Mouse (Mus musculus) CH12.LX (cell line): ENCODE results near the gene Krt9. TPM values are rescaled to one million over a fixed set of nuclear protein-coding genes. Genes with fewer than 3 reads are reported as not detected.

Experiments used
- DNase-seq: peaks from one replicate; pipeline ENCODE4 v3.0.0-alpha.2; 2013; ENCODE audit errors: extremely low read depth
- H3K27ac ChIP-seq: 2 replicates; pipeline ENCODE4 v1.5.1; 2012; ENCODE audit warnings: low read depth, mild to moderate bottlenecking, control low read depth, moderate library complexity; ENCODE audit not compliant: insufficient read depth
- H3K27me3 ChIP-seq: replicated peaks from 2 replicates; pipeline ENCODE3; 2012; ENCODE audit warnings: inconsistent platforms
- H3K36me3 ChIP-seq, 2 experiments: replicated peaks in 1 of 2; 2 replicates each; pipeline versions ENCODE3 to v1.6.1; 2012; ENCODE audit warnings: inconsistent platforms in 1 of 2, low read length in 1 of 2, mild to moderate bottlenecking in 1 of 2, mixed read lengths in 1 of 2, moderate library complexity in 1 of 2; ENCODE audit not compliant: control insufficient read depth in 1 of 2, insufficient read depth in 1 of 2
- H3K4me1 ChIP-seq, 2 experiments: 2 replicates each; pipeline ENCODE4 v1.6.1; 2012; ENCODE audit warnings: inconsistent platforms in 1 of 2, moderate library complexity in 1 of 2; ENCODE audit not compliant: insufficient read depth in 2 of 2, control insufficient read depth in 1 of 2
- H3K4me2 ChIP-seq: 2 replicates; pipeline ENCODE4 v1.6.1; 2012; ENCODE audit warnings: low read depth, mild to moderate bottlenecking, control low read depth; ENCODE audit not compliant: poor library complexity, insufficient read depth, severe bottlenecking
- H3K4me3 ChIP-seq, 3 experiments: fragments of 150-350 bp in 1 of 3; sonication (generic) in 1 of 3; replicated peaks in 1 of 3; 2 replicates each; pipeline versions ENCODE3 to v1.5.1; 2011 to 2012; ENCODE audit warnings: low read depth in 2 of 3, low read length in 2 of 3, mild to moderate bottlenecking in 2 of 3, moderate library complexity in 2 of 3, control low read depth in 1 of 3, improper control_type of control experiment in 1 of 3, inconsistent platforms in 1 of 3, mixed read lengths in 1 of 3; ENCODE audit not compliant: poor library complexity in 1 of 3
- H3K79me2 ChIP-seq: replicated peaks from 2 replicates; pipeline ENCODE4 v1.6.1; 2012; ENCODE audit warnings: mild to moderate bottlenecking, moderate library complexity; ENCODE audit not compliant: control insufficient read depth, poor library complexity, insufficient read depth, severe bottlenecking; ENCODE audit errors: extremely low read depth
- H3K9ac ChIP-seq: 2 replicates; pipeline ENCODE4 v1.6.1; 2012; ENCODE audit warnings: low read depth, mild to moderate bottlenecking, control low read depth, moderate library complexity; ENCODE audit not compliant: insufficient read depth
- H3K9me3 ChIP-seq: replicated peaks from 2 replicates; pipeline ENCODE3; 2012; ENCODE audit warnings: low read length, inconsistent platforms, mixed read lengths
- CHD1 ChIP-seq: IDR thresholded peaks from 2 replicates; pipeline ENCODE4 v1.6.1; 2012; ENCODE audit warnings: low read depth, low read length, improper control_type of control experiment, inconsistent platforms
- ELF1 ChIP-seq: IDR thresholded peaks from 2 replicates; pipeline ENCODE4 v1.6.1; 2014; ENCODE audit warnings: low read depth, mild to moderate bottlenecking, inconsistent platforms, low read length, improper control_type of control experiment
- EP300 ChIP-seq: IDR thresholded peaks from 2 replicates; pipeline ENCODE4 v1.6.1; 2011; ENCODE audit warnings: low read length, improper control_type of control experiment
- JUN ChIP-seq: IDR thresholded peaks from 2 replicates; pipeline ENCODE4 v1.6.1; 2011; ENCODE audit warnings: low read depth, mild to moderate bottlenecking, low read length, improper control_type of control experiment, moderate library complexity; ENCODE audit not compliant: insufficient read depth
- MAFK ChIP-seq: IDR thresholded peaks from 2 replicates; pipeline ENCODE4 v1.6.1; 2011; ENCODE audit warnings: low read length, improper control_type of control experiment; ENCODE audit not compliant: insufficient replicate concordance
- MAZ ChIP-seq: IDR thresholded peaks from 2 replicates; pipeline ENCODE4 v1.6.1; 2012; ENCODE audit warnings: low read depth, mild to moderate bottlenecking, inconsistent platforms, low read length, improper control_type of control experiment, moderate library complexity
- MEF2A ChIP-seq: IDR thresholded peaks from 2 replicates; pipeline ENCODE4 v1.6.1; 2014; ENCODE audit warnings: low read depth, mild to moderate bottlenecking, inconsistent platforms, low read length, improper control_type of control experiment, borderline replicate concordance
- MYC ChIP-seq: IDR thresholded peaks from 2 replicates; pipeline ENCODE4 v1.6.1; 2011; ENCODE audit warnings: low read depth, mild to moderate bottlenecking, improper control_type of control experiment, low read length
- NELFE ChIP-seq: IDR thresholded peaks from 2 replicates; pipeline ENCODE4 v1.6.1; 2011; ENCODE audit warnings: low read depth, low read length, improper control_type of control experiment
- RAD21 ChIP-seq: IDR thresholded peaks from 2 replicates; pipeline ENCODE4 v1.6.1; 2011; ENCODE audit warnings: low read depth, mild to moderate bottlenecking, low read length, improper control_type of control experiment, moderate library complexity
- RCOR1 ChIP-seq: conservative IDR thresholded peaks from 2 replicates; pipeline ENCODE4 v1.6.1; 2012; ENCODE audit warnings: low read depth, mild to moderate bottlenecking, inconsistent platforms, low read length, improper control_type of control experiment
- TBP ChIP-seq: conservative IDR thresholded peaks from 2 replicates; pipeline ENCODE4 v1.6.1; 2011; ENCODE audit warnings: low read depth, low read length, improper control_type of control experiment
- UBTF ChIP-seq: IDR thresholded peaks from 2 replicates; pipeline ENCODE4 v1.6.1; 2012; ENCODE audit warnings: low read depth, mild to moderate bottlenecking, inconsistent platforms, low read length, improper control_type of control experiment, moderate library complexity
- ZMIZ1 ChIP-seq: IDR thresholded peaks from 2 replicates; pipeline ENCODE4 v1.6.1; 2012; ENCODE audit warnings: low read depth, mild to moderate bottlenecking, inconsistent platforms, low read length, improper control_type of control experiment
- dilution Hi-C: fragments of 300-500 bp; cut with MboI; formaldehyde crosslinking; loops from 2 replicates; pipeline ENCODE4 v1.14.3; 2020; ENCODE audit warnings: low sequenced_read_pairs; ENCODE audit not compliant: extremely low pct_unique_long_range_greater_than_20kb, extremely low pct_ligation_motif_present
- in situ Hi-C: fragments of 300-500 bp; cut with MboI; formaldehyde crosslinking; loops from 3 replicates; pipeline ENCODE4 v1.14.3; 2019; ENCODE audit warnings: low sequenced_read_pairs, low pct_ligation_motif_present, low pct_unique_long_range_greater_than_20kb, mixed read lengths
- polyA plus RNA-seq: library from polyadenylated mRNA; unstranded; fragments of >175 nt; gene quantifications from 2 replicates; pipeline ENCODE4 v1.2.1, GENCODE M21; 2012; ENCODE audit warnings: low read depth; ENCODE audit not compliant: insufficient read length
- total RNA-seq, 2 experiments: library from RNA; depleted of rRNA; stranded (reverse); fragments of 300-350 nt in 1 of 2; fragments of >200 nt in 1 of 2; gene quantifications; 2 replicates each; pipeline ENCODE4 v1.2.3; 2012 to 2014

The Krt9 gene
- total and polyA plus RNA-seq, 3 experiments = not detected

DNA sequence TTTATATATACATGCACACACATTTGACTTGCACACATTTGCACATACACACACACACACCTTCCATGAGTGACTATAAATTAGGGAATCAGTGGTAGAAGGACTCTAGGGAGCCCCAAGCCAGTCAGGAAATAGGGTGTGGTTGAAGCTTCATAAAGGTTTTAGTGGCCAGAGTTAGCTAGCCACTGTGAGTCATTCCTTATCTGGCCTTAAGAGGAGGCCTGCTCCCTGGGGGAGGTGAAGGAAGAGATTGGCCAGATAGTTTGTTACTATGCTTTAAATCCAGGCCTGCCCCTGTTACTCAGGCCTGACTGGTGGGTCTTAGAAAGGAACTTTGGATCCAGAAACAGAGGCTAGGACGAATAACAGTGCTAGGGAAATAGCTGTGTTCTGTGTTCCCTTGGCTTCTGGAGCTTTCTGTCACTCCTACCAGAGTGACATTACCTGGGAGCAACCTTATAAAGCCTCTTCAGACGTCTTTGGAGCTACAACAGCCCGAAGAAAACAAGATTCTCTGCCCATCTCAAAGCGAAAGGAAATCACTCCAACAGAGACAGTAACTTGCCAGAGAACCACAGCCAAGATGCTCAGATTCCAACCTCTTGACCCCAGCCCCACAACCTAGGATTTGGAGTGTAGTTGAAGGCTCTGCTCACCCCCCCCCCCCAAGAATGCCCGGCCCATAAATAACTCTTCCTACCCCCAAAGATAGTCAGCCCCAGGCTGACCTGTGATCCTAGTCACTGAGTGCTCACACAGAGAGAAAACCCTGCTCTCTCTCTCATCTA is 45.3 kb downstream of the Krt9 start:
- no peaks in the 10 kb centered on the region for H3K79me2 ChIP-seq
- peaks cover 88% of the 10 kb centered on the region for H3K27me3 ChIP-seq
- H3K9ac ChIP-seq = no peak overlapping the region
- no peak for DNase-seq
- H3K4me3 ChIP-seq = no peak overlapping the region
- dilution Hi-C loops (no loop called here), in situ Hi-C loops (no loop called here)
- no peaks in the 10 kb centered on the region for H3K4me1 ChIP-seq
- H3K9me3 ChIP-seq = no peaks in the 10 kb centered on the region
- H3K36me3 ChIP-seq = no peaks in the 10 kb centered on the region
- no peak overlapping the region for H3K4me2 ChIP-seq
- TF ChIP-seq RAD21 (no peak), MEF2A (no peak), JUN (no peak), ZMIZ1 (no peak), TBP (no peak), UBTF (no peak)
- H3K27ac ChIP-seq = no peak overlapping the region

DNA sequence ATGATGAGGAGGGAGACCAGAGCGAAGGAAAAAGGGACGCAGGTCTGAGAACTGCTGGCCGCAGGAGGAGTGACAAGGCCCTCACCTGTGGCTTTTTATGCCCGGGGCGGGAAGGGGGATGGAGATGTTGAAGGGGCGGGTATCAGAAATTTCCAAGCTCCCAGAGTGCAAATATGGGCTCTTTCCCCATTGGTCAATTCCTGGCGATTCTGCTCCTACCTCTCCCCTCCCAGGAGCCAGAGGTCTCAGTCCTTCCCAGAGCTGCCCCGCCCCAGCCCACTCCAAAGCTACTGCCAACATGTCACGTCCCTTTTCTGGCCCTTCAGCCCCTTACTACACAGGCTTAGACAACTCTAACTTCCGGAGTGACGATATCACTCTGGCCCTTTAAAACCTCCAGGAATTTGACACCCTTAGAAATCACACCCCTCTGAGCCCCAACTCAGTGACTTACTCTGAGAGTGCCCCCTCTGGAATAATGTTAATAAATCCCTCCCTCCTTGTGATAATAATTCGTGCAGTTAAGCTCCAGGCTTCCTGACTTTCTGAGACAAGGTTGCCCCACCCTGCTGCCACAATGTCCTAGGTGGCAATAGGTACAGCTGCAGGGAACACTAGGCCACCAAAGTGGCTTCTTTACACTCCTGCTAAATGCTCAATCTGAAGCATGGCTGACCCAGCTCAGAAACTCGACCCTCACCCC is 47.0 kb downstream of the Krt9 start:
- in situ Hi-C loops (no loop called here), dilution Hi-C loops (no loop called here)
- H3K9ac ChIP-seq = no peak overlapping the region
- no peaks in the 10 kb centered on the region for H3K36me3 ChIP-seq
- no peak overlapping the region for H3K4me3 ChIP-seq
- no peaks in the 10 kb centered on the region for H3K4me1 ChIP-seq
- H3K9me3 ChIP-seq = no peaks in the 10 kb centered on the region
- H3K27me3 ChIP-seq = peaks cover 87% of the 10 kb centered on the region
- DNase-seq = no peak
- no peak overlapping the region for H3K27ac ChIP-seq
- no peak overlapping the region for H3K4me2 ChIP-seq
- no peak for TF ChIP-seq MAFK
- no peak for TF ChIP-seq EP300
- TF ChIP-seq MAZ = no peak
- TF ChIP-seq RCOR1 = no peak
- no peak for TF ChIP-seq ELF1
- TF ChIP-seq CHD1 = no peak
- no peak for TF ChIP-seq NELFE
- no peak for TF ChIP-seq MYC
- H3K79me2 ChIP-seq = no peaks in the 10 kb centered on the region
